Mouse (Mus musculus): ENCODE measurements around the gene Acsl1. TPM values are rescaled to one million over a fixed set of nuclear protein-coding genes. Genes with fewer than 3 reads are reported as not detected.

Acsl1 gene
- total RNA-seq, 4 experiments from 2014 or later = 168 to 361 (median 321) TPM

GRCm38 (mm10) chr8:46508488-46509395 is 37.9 kb downstream of the Acsl1 start:
- DNase-seq = no peak

DNA sequence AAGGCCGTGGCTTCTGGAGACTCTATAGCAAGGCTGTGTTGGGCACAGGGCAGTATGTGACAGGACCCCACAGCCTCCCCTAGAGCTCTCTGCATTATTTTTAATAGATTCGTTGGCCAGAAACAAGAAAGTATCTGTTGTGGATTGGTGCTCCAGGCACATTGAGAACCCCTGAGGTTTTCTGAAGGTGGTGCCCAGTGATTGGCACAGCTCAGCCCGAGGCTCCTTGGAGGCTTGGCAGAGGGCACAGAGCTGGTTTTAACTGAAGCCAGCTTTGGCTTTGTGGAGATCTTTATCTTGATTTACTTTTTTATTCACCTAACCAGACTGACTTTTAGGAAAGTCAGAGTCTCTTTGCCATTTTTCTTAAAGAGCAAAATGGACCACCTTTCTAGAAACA is 38.6 kb downstream of the Acsl1 start:
- DNase-seq = no peak

- DNase-seq = no peak
These were observed 40.5 kb downstream of the Acsl1 start for GRCm38 (mm10) chr8:46511336-46511735.

DNA sequence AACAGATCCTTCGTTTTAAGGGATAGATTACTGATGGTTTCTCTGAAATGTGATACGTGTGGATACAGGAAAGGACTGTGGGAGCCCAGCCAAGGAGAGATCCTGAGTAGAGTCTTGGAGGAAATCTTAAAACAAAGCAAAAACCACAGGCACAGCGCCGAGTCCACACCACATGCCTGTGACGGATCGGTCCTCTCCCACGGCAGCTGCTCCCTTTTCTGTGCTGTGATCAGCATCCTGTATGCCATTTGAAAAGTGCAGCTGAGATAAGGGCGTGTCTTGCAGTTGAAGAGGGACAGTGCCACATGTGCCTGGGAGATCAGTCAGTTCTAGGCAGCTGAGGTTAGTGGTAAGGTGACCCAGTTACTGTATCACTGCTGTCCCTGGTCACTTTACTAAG is 41.7 kb downstream of the Acsl1 start:
- no peak for DNase-seq

- DNase-seq = no peak
These were observed 43.2 kb downstream of the Acsl1 start for GRCm38 (mm10) chr8:46514027-46514426.

- no peak for DNase-seq
These were observed 49.8 kb downstream of the Acsl1 start for GRCm38 (mm10) chr8:46520667-46521066.

GRCm38 (mm10) chr8:46526098-46526497 is 55.3 kb downstream of the Acsl1 start:
- DNase-seq = no peak

DNA sequence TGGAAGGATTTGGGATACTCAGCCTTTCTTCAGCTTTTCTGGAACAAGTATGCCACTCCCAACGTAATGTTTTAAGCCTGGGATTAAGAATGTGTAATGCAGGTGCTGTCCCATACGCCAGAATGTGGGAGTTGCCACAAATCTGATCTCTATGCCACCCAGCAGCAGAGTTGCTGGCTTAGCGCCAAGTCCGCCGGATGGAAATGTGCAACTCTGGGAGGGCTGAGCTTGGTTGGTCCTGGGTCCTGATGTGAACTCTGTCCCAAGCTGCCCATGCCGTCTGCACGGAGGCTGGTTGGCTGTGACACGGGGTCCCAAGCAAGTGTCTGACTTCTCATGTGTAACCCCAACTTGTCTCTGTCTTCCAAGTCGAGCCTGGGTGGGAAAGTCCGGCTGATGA is 56.0 kb downstream of the Acsl1 start:
- DNase-seq = no peak

GRCm38 (mm10) chr8:46529508-46529907 is 58.7 kb downstream of the Acsl1 start:
- DNase-seq = no peak

DNA sequence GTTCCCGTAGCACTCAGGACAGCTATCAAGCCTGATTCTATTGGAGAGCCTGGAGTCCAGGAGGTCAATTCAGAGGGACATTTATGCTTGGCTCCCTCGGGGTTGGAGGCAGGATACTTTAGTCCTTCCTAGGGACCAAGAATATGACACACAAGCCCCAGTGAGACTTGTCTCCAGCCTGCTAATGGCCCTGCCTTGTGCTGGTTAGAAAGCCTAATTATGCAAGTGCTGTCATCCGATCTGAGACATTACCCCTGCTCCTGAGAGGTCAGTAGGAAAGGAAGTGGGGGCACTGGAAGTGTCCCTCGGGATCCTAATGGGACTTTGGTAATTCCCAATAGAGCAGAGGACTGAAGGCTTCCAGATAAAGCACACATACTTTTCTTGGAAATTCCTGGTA is 59.7 kb downstream of the Acsl1 start:
- DNase-seq = no peak

DNA sequence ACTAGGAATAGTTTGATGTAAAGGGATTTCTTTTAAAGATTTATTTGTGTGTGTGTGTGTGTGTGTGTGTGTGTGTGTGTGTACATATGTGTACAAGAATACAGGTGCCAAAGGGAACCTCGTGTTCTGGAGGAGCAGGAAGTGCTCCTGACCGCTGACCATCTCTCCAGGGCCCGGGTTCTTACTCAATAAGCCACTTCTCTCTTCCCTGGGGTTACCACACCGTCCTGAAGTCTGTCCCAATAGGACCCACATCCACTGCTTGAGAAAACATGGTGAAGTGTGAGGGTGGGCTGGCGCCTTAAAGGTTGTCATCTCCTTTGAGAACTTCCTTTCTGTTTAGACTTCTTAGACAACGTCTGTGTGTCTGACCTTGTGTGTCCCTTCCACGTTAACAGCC is 63.1 kb downstream of the Acsl1 start:
- no peak for DNase-seq

GRCm38 (mm10) chr8:46539701-46540100 is 68.9 kb downstream of the Acsl1 start:
- DNase-seq = no peak

- DNase-seq = no peak
These were observed 72.4 kb downstream of the Acsl1 start for GRCm38 (mm10) chr8:46543191-46543590.

GRCm38 (mm10) chr8:46543662-46544061 is 72.8 kb downstream of the Acsl1 start:
- no peak for DNase-seq

- DNase-seq = no peak
These were observed 75.0 kb downstream of the Acsl1 start for GRCm38 (mm10) chr8:46545854-46546253.

DNA sequence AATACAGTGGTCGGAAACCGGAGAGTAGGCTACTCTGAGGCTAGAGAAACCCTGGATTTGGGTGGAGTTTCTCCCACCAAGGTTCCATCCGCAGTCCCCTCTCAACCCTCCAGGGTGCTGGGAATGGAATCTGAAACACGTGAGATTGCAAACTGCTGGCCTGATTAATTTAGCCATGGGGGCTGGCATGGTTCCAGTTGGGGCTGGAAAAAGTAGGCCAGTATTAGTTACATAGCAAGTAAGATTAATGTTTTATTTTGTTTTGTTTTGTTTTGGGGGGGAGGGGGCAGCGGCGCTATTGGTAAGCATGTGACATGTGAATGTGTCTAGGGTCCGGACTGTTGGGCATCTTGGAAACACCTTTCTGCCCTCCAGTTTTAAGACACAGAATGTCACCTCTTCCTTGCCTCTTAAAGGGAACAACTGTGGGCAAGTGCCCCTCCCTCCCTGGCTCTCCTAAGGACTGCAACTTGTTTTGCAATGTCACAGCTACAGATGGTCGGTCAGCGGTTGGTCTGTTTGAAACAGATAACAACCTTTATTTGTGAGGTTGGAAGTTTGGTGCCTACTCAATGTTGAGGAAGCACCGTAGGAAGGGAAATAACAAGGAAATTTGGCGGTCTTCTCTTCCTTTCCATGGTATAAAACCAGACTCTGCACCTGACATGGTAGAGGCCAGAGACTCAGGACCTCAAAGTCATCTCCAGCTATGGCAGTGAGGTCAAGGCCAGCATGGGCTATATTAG is 75.8 kb downstream of the Acsl1 start:
- DNase-seq = peak; percentile 37

DNA sequence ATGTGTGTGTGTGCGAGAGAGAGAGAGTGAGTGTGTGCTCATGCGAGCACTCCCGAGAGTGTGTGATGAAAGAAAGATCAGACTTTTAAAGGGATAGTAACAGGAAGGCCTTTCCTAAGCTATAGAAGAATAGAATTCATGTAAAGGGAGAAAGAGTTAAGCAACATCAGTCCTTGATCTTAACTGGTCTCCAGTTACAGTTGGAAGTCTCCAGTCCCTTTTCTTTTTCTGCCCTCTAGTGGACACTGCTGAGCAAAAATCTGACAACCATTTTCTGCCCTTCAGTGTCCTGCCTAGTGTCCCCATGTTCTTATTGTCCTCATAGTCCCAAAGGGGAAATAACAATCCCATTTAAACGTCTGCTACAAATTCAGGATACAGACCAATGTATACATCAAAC is 76.4 kb downstream of the Acsl1 start:
- no peak for DNase-seq

DNA sequence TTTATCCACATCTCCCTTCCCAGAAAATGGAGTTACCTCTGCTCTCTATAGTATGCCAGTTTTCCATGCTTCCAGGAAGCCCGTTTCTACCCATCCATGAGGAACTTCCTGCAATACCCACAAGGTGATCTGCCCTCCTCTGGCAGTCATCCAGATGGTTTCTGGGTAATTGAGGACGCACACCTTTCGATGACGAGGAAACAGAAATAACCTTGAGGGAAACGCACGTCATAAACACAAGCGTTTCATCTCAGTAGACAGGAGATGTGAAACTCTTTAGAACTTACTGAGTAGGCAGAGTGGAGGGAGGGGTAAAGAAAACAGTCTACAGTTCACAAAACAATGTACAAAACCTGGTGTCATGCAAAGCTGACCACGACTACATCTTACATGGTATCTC is 79.2 kb downstream of the Acsl1 start:
- DNase-seq = no peak

GRCm38 (mm10) chr8:46551029-46551428 is 80.2 kb downstream of the Acsl1 start:
- no peak for DNase-seq

DNA sequence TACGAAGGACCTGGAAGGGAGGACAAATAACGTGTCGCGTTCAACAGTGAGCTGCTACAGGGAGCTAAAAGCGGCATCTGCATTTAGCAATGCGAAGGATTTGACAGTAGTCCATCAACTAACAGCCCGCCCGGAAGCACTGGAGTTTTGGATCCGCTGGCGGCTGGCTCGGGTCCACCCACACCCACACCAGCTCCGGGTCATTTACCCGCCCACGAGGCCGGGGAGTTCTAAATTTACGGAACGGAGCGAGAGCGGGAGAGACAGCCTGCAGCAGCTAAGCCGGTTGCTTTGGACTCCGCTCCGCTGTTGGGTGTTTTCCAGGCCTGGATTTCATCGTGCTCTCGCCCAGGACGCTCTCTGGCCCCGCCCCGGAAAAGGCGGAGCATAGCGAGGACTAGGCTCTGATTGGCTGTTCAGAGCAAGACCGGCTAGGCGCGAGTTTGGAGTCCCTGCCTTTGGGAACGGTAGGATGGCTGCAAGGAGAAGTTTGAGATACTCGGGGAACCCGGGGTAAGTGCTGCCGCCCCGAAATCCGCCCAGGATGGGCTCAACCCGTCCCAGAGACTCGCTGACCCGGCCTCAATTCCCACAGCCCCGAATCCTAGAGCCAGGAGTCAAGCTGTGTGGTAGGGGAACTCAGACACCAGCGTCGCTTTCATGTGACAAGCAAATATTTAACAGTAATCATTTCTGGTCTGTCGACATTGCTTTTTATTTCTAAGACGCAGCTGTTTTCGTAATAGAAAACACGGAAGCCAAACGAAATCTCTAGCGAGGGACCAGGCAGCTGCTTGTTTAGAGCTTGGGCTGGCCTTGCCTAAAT is 81.0 kb downstream of the Acsl1 start, which contains the start of gene Cenpu:
Gene Cenpu, plus strand, starts transcription at position 414 of the 826 bp plus-strand sequence.
- DNase-seq = peak; percentile 99

DNA sequence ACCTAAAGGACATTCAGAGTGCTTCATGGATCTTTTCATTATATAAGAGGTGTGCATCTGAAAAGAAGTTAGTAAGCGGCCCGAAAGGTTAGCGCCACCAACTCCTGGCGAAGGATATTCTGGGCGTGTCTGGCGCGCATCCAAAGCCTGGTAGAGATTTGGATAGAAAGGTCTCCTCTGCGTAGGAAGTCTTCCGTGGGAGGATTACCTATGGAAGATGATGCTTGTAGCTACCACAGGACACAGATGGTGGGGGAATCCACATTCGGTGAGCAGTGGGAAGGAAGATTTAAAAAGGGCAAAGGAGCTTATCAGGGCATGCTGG is 81.6 kb downstream of the Acsl1 start:
- DNase-seq = no peak

DNA sequence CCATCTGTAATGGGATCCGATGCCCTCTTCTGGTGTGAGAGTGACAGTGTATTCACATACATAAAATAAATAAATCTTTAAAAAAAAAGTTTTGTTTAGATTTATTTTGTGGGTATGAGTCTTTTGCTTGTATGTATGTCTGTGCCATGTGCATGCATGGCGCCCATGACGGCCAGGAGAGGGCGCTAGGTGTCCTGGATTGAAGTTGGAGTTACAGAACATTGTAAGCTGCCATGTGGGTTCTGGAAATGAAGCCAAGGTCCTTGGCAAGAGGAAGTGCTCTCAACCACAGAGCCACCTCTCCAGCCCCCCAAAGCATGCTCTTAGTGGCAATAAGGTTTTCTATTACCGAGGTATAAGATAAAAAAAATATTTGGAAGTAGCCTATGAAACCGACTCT is 88.6 kb downstream of the Acsl1 start:
- no peak for DNase-seq

- peak; percentile 18 for DNase-seq
These were observed 91.5 kb downstream of the Acsl1 start for GRCm38 (mm10) chr8:46562333-46562732.

Data from adrenal gland, adult 8-10 months (tissue).